Mouse (Mus musculus): ENCODE data around the gene Fam13c.
"Not testable (repeated sequence)": the region's sequence is repeated elsewhere in the genome, so short reads cannot be mapped to it uniquely, and the experiment has no call there.

The Fam13c gene

GRCm38 (mm10) chr10:70439676-70440521 is at the start of gene Fam13c:
Gene Fam13c (plus strand): TSS chr10:70440481.
- peak; percentile 57 for DNase-seq (ENCODE audit: low spot score)

GRCm38 (mm10) chr10:70395900-70396299 is 44.4 kb upstream of the Fam13c start:
- DNase-seq (ENCODE audit: low spot score), result no peak

- DNase-seq (ENCODE audit: low spot score), result no peak
Measured at GRCm38 (mm10) chr10:70398224-70398623, 42.1 kb upstream of the Fam13c start.

- DNase-seq (ENCODE audit: low spot score), result no peak
Measured at GRCm38 (mm10) chr10:70402006-70402405, 38.3 kb upstream of the Fam13c start.

GRCm38 (mm10) chr10:70402711-70403110 is 37.6 kb upstream of the Fam13c start:
- no peak for DNase-seq (ENCODE audit: low spot score)

DNA sequence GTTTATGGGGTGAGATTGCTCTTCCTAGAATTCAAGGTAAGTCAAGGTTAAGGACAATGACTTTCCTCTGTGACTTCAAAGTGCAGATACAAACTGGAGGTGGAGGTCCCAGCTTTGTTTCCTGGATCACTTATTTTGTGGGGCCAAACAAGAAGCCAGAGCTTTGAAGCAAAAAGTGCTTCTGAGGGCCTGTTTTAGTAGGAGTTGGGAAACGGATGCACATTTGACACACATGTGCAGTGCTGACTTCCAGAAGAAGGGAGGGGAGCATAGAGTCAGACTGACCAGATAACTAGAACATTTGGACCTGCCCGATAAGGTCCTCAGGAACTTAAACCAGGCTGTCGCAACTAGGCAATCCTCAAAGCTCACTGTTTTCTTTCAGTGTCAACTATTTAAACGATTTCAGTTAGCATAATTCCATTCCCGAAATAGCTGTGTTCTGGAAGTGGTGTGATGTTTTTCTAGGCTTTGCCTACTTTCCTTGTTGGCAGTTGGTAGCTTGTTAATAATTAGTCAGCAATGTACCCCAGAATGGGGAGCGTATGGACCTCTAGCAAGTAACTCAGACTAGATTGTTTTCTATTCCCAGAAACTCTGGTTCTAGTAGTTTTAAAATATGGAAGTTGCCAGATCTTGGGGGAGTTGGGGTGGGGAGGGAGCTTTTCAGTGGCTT is 22.3 kb upstream of the Fam13c start:
- DNase-seq (ENCODE audit: low spot score), result no peak

- DNase-seq (ENCODE audit: low spot score), result peak; percentile 34
Measured at GRCm38 (mm10) chr10:70419282-70420264, 20.7 kb upstream of the Fam13c start.

GRCm38 (mm10) chr10:70426373-70426772 is 13.9 kb upstream of the Fam13c start:
- DNase-seq (ENCODE audit: low spot score), result no peak

DNA sequence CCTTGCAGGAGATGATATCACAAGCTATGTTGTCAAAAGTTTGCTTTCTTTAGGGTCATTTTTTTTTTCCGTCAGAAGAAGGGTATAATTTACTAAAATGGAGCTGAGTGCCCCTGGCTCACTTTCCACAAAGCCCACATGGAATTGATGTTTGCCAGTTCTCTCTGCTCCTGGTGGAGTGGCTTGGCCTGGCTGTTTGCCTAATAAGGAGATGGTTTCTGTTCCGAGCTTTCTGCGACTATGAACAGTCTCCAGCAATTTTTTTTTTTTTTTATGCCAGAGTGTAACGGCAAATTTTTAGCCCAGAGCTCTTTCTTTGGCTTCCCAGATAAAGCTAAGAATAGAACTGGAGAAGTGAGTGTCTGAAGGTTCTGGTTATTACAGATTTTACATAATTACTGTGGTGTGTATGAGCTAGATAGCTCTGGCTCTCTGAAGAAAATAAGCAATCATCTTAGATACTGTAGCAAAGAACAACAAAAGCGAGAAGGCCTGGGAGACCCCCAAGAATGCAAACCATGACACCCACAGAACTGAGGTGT is 12.1 kb upstream of the Fam13c start:
- DNase-seq (ENCODE audit: low spot score), result no peak

GRCm38 (mm10) chr10:70429341-70429740 is 10.9 kb upstream of the Fam13c start:
- no peak for DNase-seq (ENCODE audit: low spot score)

GRCm38 (mm10) chr10:70433334-70433733 is 6.9 kb upstream of the Fam13c start:
- DNase-seq (ENCODE audit: low spot score), result no peak

- DNase-seq (ENCODE audit: low spot score), result not testable (repeated sequence)
Measured at GRCm38 (mm10) chr10:70433736-70434135, 6.5 kb upstream of the Fam13c start.

DNA sequence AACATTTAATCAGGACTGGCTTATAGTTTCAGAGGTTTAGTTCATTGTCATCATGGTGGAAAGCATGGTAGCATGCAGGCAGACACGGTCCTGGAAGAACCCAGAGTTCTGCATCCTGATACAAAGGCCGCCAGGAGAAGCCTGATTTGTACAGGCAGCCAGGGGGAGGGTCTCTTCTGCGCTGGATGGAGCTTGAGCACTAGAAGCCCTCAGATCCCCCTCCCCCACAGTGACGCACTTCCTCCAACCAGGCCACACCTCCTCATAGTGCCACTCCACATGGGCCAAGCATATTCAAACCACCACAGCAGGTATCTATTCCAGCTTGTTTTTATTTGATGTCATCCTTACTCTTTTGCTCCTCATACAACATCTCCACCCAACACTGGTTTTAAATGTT is 3.6 kb upstream of the Fam13c start:
- DNase-seq (ENCODE audit: low spot score), result no peak

DNA sequence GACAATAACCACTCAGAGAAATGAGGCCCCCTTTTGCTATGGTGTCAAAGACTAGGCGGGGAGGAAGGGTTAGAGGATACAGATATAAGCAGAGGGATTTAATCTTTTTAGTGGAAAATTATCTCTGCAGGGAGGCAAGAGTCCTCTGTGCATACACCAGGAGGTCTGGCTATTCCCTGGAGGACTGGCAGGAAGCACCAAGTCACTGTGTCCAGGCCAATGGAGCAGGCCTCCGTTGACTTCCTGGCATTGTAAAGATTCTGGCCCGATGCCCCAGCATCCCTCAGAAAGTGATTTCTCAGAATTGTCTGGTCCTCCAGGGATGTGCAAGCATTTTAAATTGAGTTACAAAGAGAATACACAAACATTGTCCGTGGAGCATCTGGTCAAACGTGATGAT is 3.0 kb upstream of the Fam13c start:
- no peak for DNase-seq (ENCODE audit: low spot score)

DNA sequence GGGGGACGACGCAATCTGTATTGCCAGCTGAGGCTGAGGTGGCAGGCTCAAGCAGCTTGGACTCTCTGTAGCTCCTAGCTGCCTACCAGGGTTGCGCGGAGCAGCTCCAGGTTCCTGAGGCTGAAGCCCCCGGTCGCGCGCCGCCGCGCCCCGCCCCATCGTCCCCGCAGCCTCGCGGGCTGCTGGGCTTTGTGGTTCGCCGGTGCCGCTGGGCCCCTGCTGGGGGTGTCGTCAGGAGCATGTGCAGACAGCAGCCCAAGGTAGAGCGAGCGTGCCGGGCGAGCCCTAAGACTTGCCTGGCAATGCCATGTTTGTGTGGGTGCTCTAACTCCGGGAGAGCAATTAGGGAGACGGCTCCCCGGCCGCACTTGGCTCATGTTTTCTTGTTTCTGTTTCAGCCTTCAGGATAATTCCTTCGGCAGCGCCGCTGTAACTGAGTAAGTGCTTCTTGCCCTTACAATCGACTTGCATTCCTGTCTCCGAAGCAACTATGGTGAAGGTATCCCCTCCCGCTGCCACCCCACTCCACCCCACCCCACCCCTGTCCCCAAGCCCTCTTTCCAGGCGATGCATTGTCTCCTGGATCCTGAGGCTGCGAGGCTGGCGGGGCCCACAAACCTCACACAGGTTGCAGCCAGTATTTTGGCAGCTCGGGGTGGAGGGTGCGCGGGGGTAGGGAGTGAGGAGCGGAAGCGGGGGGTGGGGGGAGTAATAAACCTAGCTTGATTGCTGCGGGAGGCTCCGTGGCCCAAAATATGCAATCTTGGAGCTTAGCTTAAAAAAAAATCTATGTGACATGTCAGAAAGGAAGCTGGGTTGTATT is 569 bp downstream of the Fam13c start:
- peak; percentile 75 for DNase-seq (ENCODE audit: low spot score)

DNA sequence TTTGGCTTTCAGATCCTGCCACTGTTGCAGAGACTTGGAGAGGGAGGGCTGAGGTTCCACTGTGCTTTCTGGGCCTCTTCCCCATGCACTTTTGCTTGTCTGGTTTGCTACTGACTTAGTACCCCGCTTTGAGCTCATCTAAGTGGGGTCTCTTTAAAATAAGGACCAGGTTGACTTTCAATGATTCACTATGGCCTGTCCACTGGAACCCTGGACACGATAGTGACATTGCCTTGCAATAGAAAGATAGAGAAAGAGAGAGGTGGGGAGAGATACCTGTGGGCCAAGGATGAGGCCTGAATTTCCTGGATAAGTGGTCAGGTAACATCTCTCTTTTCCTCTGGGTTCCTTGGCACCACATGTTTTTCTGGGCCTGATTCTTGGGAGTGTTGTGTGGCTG is 1.9 kb downstream of the Fam13c start:
- DNase-seq (ENCODE audit: low spot score), result no peak

DNA sequence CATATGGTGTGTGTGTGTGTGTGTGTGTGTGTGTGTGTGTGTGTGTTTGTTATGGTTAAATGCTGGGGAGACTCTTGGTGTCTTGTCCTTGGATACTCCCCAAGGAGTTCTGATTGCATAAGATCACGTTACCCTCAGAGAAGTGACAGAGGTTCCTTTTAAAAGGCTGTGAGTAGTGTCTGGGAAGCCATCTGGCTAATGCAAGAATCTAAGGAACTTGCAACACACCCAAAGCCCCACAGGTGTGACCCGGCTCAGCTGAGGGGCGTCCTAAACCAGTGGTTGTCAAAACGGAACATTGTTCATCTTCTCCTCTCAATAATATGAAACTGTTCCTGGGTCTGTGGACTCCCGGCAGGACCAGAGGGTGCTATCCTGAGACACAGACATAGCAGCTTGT is 2.3 kb downstream of the Fam13c start:
- DNase-seq (ENCODE audit: low spot score), result no peak

- no peak for DNase-seq (ENCODE audit: low spot score)
Measured at GRCm38 (mm10) chr10:70447787-70448186, 7.5 kb downstream of the Fam13c start.

GRCm38 (mm10) chr10:70449206-70449605 is 8.9 kb downstream of the Fam13c start:
- no peak for DNase-seq (ENCODE audit: low spot score)

DNA sequence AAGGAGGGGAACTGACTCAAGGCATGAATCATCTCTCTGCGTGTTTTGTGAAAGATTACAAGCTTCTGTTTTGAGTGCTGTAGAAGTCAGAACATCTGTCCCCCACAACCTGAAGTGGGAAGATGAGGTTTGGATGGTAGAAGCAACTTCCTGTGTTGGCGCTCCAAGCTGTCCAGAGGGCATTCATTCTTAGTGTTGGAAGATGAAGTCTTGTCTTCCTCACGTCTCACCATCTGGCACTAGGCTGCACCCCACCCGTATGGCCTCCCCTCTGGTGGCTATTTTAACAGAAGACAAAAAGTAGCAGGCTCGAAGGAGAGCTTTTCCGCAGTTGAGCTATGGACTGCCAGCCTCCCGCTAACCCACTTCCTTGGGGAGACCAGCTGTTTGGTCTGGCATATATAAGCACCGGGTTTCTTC is 15.6 kb downstream of the Fam13c start:
- DNase-seq (ENCODE audit: low spot score), result no peak
